Mouse (Mus musculus): Measurements from ENCODE around the gene Abhd14b. TPM values are rescaled to one million over a fixed set of nuclear protein-coding genes. Genes with fewer than 3 reads are reported as not detected.
"Not testable (repeated sequence)": the region's sequence is repeated elsewhere in the genome, so short reads cannot be mapped to it uniquely, and the experiment has no call there.

Gene Abhd14b
- polyA plus RNA-seq, 1 experiment from 2014 or later = 5.1 TPM

- Histone ChIP-seq H3K4me1 (replicated peaks) (peaks cover 42% of the 10 kb centered on the region), H3K9ac (peak within 1 kb of the TSS; percentile 77), H3K27ac (ENCODE audit: poor library complexity, severe bottlenecking) (0 out of 2 replicates have a peak within 1 kb of the TSS, but pooled peaks have one; percentile 6), H3K9me3 (replicated peaks) (no peaks in the 10 kb centered on the region), H3K4me2 (peak within 1 kb of the TSS; percentile 93), H3K27me3 (replicated peaks) (no peaks in the 10 kb centered on the region), H3K36me3 (peaks cover 18% of the 10 kb centered on the region), H3K4me3 (peak within 1 kb of the TSS; percentile 77)
- WGBS = 0% methylated on average over 41 of the region's 41 CpGs
- peak; percentile 97 for ATAC-seq (ENCODE audit: insufficient number of reproducible peaks, low FRiP score)
Observed at GRCm38 (mm10) chr9:106476924-106477484, 29.7 kb downstream of the Abhd14b start, which contains the start of gene Parp3. Gene Parp3, minus strand, starts transcription at chr9:106476949.

GRCm38 (mm10) chr9:106477649-106478048 lies 30.4 kb downstream of the Abhd14b start:
- Histone ChIP-seq H3K27ac (ENCODE audit: poor library complexity, severe bottlenecking) (0 out of 2 replicates have a peak overlapping the region, but pooled peaks have one; percentile 6), H3K4me1 (replicated peaks) (peaks cover 36% of the 10 kb centered on the region), H3K4me2 (peak overlapping the region; percentile 93), H3K27me3 (replicated peaks) (no peaks in the 10 kb centered on the region), H3K36me3 (peaks cover 24% of the 10 kb centered on the region), H3K4me3 (peak overlapping the region; percentile 77), H3K9me3 (replicated peaks) (no peaks in the 10 kb centered on the region), H3K9ac (peak overlapping the region; percentile 77)
- no peak for ATAC-seq (ENCODE audit: insufficient number of reproducible peaks, low FRiP score)
- under 1% methylated on average over 16 of the region's 16 CpGs for WGBS

- 76% methylated on average over 9 of the region's 9 CpGs for WGBS
- no peaks in the 10 kb centered on the region for H3K27me3 ChIP-seq (replicated peaks)
- H3K36me3 ChIP-seq = peaks cover 29% of the 10 kb centered on the region
- no peak overlapping the region for H3K27ac ChIP-seq (ENCODE audit: poor library complexity, severe bottlenecking)
- H3K4me3 ChIP-seq = peak overlapping the region; percentile 77
- H3K9me3 ChIP-seq (replicated peaks) = no peaks in the 10 kb centered on the region
- H3K9ac ChIP-seq = peak overlapping the region; percentile 77
- ATAC-seq (ENCODE audit: insufficient number of reproducible peaks, low FRiP score) = no peak
- peak overlapping the region; percentile 93 for H3K4me2 ChIP-seq
- H3K4me1 ChIP-seq (replicated peaks) = peaks cover 35% of the 10 kb centered on the region
Observed at GRCm38 (mm10) chr9:106478101-106478500, 30.8 kb downstream of the Abhd14b start.

GRCm38 (mm10) chr9:106480541-106480940 lies 33.3 kb downstream of the Abhd14b start:
- 90% methylated on average over 7 of the region's 7 CpGs for WGBS
- Histone ChIP-seq H3K4me2 (no peak overlapping the region), H3K9me3 (replicated peaks) (no peaks in the 10 kb centered on the region), H3K9ac (no peak overlapping the region), H3K27ac (ENCODE audit: poor library complexity, severe bottlenecking) (no peak overlapping the region), H3K4me1 (replicated peaks) (peaks cover 20% of the 10 kb centered on the region), H3K4me3 (no peak overlapping the region), H3K27me3 (replicated peaks) (no peaks in the 10 kb centered on the region), H3K36me3 (peaks cover 53% of the 10 kb centered on the region)
- ATAC-seq (ENCODE audit: insufficient number of reproducible peaks, low FRiP score) = no peak

- no peak for ATAC-seq (ENCODE audit: insufficient number of reproducible peaks, low FRiP score)
- peaks cover 59% of the 10 kb centered on the region for H3K36me3 ChIP-seq
- WGBS = 91% methylated on average over 15 of the region's 15 CpGs
- H3K27ac ChIP-seq (ENCODE audit: poor library complexity, severe bottlenecking) = no peak overlapping the region
- H3K27me3 ChIP-seq (replicated peaks) = no peaks in the 10 kb centered on the region
- peaks cover 15% of the 10 kb centered on the region for H3K4me1 ChIP-seq (replicated peaks)
- no peak overlapping the region for H3K9ac ChIP-seq
- H3K4me2 ChIP-seq = no peak overlapping the region
- no peak overlapping the region for H3K4me3 ChIP-seq
- no peaks in the 10 kb centered on the region for H3K9me3 ChIP-seq (replicated peaks)
Observed at GRCm38 (mm10) chr9:106481075-106481474, 33.8 kb downstream of the Abhd14b start.

GRCm38 (mm10) chr9:106481676-106482075 lies 34.4 kb downstream of the Abhd14b start:
- Histone ChIP-seq H3K9me3 (replicated peaks) (no peaks in the 10 kb centered on the region), H3K4me1 (replicated peaks) (peaks cover 9% of the 10 kb centered on the region), H3K4me2 (no peak overlapping the region), H3K27me3 (replicated peaks) (no peaks in the 10 kb centered on the region), H3K27ac (ENCODE audit: poor library complexity, severe bottlenecking) (no peak overlapping the region), H3K9ac (no peak overlapping the region), H3K4me3 (no peak overlapping the region), H3K36me3 (peaks cover 64% of the 10 kb centered on the region)
- no peak for ATAC-seq (ENCODE audit: insufficient number of reproducible peaks, low FRiP score)
- 87% methylated on average over 13 of the region's 13 CpGs for WGBS

GRCm38 (mm10) chr9:106482578-106483115 lies 35.4 kb downstream of the Abhd14b start:
- no peaks in the 10 kb centered on the region for H3K27me3 ChIP-seq (replicated peaks)
- H3K9me3 ChIP-seq (replicated peaks) = no peaks in the 10 kb centered on the region
- no peak overlapping the region for H3K4me2 ChIP-seq
- peaks cover 7% of the 10 kb centered on the region for H3K4me1 ChIP-seq (replicated peaks)
- peaks cover 64% of the 10 kb centered on the region for H3K36me3 ChIP-seq
- H3K9ac ChIP-seq = no peak overlapping the region
- H3K27ac ChIP-seq (ENCODE audit: poor library complexity, severe bottlenecking) = no peak overlapping the region
- ATAC-seq (ENCODE audit: insufficient number of reproducible peaks, low FRiP score) = no peak
- 86% methylated on average over 17 of the region's 17 CpGs for WGBS
- H3K4me3 ChIP-seq = no peak overlapping the region

- Histone ChIP-seq H3K9me3 (replicated peaks) (no peaks in the 10 kb centered on the region), H3K4me1 (replicated peaks) (peaks cover 2% of the 10 kb centered on the region), H3K36me3 (peaks cover 64% of the 10 kb centered on the region), H3K4me2 (no peak overlapping the region), H3K4me3 (no peak overlapping the region), H3K27me3 (replicated peaks) (no peaks in the 10 kb centered on the region), H3K9ac (no peak overlapping the region), H3K27ac (ENCODE audit: poor library complexity, severe bottlenecking) (no peak overlapping the region)
- 92% methylated on average over 10 of the region's 10 CpGs for WGBS
- no peak for ATAC-seq (ENCODE audit: insufficient number of reproducible peaks, low FRiP score)
Observed at GRCm38 (mm10) chr9:106483136-106483535, 35.9 kb downstream of the Abhd14b start.

GRCm38 (mm10) chr9:106483606-106484005 lies 36.3 kb downstream of the Abhd14b start:
- no peak for ATAC-seq (ENCODE audit: insufficient number of reproducible peaks, low FRiP score)
- Histone ChIP-seq H3K4me1 (replicated peaks) (no peaks in the 10 kb centered on the region), H3K9ac (no peak overlapping the region), H3K4me3 (no peak overlapping the region), H3K9me3 (replicated peaks) (no peaks in the 10 kb centered on the region), H3K27ac (ENCODE audit: poor library complexity, severe bottlenecking) (no peak overlapping the region), H3K36me3 (peaks cover 64% of the 10 kb centered on the region), H3K4me2 (no peak overlapping the region), H3K27me3 (replicated peaks) (no peaks in the 10 kb centered on the region)
- WGBS = 89% methylated on average over 17 of the region's 17 CpGs

GRCm38 (mm10) chr9:106485076-106485475 lies 37.8 kb downstream of the Abhd14b start:
- no peak overlapping the region for H3K27ac ChIP-seq (ENCODE audit: poor library complexity, severe bottlenecking)
- peaks cover 6% of the 10 kb centered on the region; the same call in 1 of the 2 replicates for H3K4me1 ChIP-seq (replicated peaks)
- no peak overlapping the region for H3K9ac ChIP-seq
- peaks cover 64% of the 10 kb centered on the region for H3K36me3 ChIP-seq
- no peak for ATAC-seq (ENCODE audit: insufficient number of reproducible peaks, low FRiP score)
- no peak overlapping the region for H3K4me2 ChIP-seq
- no peak overlapping the region for H3K4me3 ChIP-seq
- no peaks in the 10 kb centered on the region for H3K9me3 ChIP-seq (replicated peaks)
- WGBS = 86% methylated on average over 10 of the region's 10 CpGs
- H3K27me3 ChIP-seq (replicated peaks) = no peaks in the 10 kb centered on the region

GRCm38 (mm10) chr9:106487602-106488001 lies 40.3 kb downstream of the Abhd14b start:
- 77% methylated on average over 6 of the region's 6 CpGs for WGBS
- ATAC-seq (ENCODE audit: insufficient number of reproducible peaks, low FRiP score); H3K9me3 ChIP-seq (replicated peaks); H3K4me2 ChIP-seq; H3K27me3 ChIP-seq (replicated peaks); H3K9ac ChIP-seq; H3K27ac ChIP-seq (ENCODE audit: poor library complexity, severe bottlenecking); H3K4me3 ChIP-seq: not testable (repeated sequence)
- Histone ChIP-seq H3K4me1 (replicated peaks) (peaks cover 11% of the 10 kb centered on the region), H3K36me3 (peaks cover 40% of the 10 kb centered on the region)

Measured in heart, embryonic 12.5 days (tissue).